Mouse (Mus musculus): Measurements from ENCODE around the gene Nr1h3.

GRCm38 (mm10) chr2:91194624-91195332 is 7.9 kb downstream of the Nr1h3 start:
- TF ChIP-seq CTCF (IDR thresholded peaks at IDR 0.05; ENCODE audit: low read depth, low read length) (no peak), TAL1 (conservative IDR thresholded peaks at IDR 0.05; ENCODE audit: low read depth, low read length) (no peak), GATA2 (IDR thresholded peaks at IDR 0.05; ENCODE audit: borderline replicate concordance, low read depth, low read length) (no peak), POLR2AphosphoS5 (IDR thresholded peaks at IDR 0.05; ENCODE audit: insufficient replicate concordance, low read depth, low read length) (no peak), GATA1 (IDR thresholded peaks at IDR 0.05; ENCODE audit: borderline replicate concordance, low read length) (no peak)

Data from G1E (cell line).